Mouse (Mus musculus): ENCODE measurements at regions not wholly inside any gene's neighbourhood (a gene's known extent, or its start where the extent isn't known, plus 50 kb on each side); places are given as distances from the start of the nearest gene placed in this dataset.
"Not testable (repeated sequence)": the region's sequence is repeated elsewhere in the genome, so short reads cannot be mapped to it uniquely, and the experiment has no call there.

- Histone ChIP-seq H3K4me3 (ENCODE audit: insufficient read depth, low read depth, low read length) (no peak overlapping the region), H3K4me1 (ENCODE audit: control insufficient read depth, insufficient read depth, low read length) (no peaks in the 10 kb centered on the region), H3K36me3 (ENCODE audit: control insufficient read depth, insufficient read depth, low read length) (no peaks in the 10 kb centered on the region), H3K27ac (ENCODE audit: insufficient read depth, low read depth, low read length) (no peak overlapping the region), H3K27me3 (replicated peaks; ENCODE audit: control insufficient read depth, insufficient read depth, low read length) (no peaks in the 10 kb centered on the region)
- TF ChIP-seq CTCF (conservative IDR thresholded peaks at IDR 0.05; ENCODE audit: insufficient read depth, insufficient read length, low read depth, low read length) (no peak), POLR2A (IDR thresholded peaks at IDR 0.05; ENCODE audit: low read depth, low read length) (no peak)
- 46% methylated on average over 7 of the region's 7 CpGs for WGBS
- no peak for DNase-seq
Observed at GRCm38 (mm10) chr1:177501288-177501687, 59.1 kb downstream of the Zbtb18 start.

GRCm38 (mm10) chr1:177503946-177504345 lies 61.8 kb downstream of the Zbtb18 start:
- Histone ChIP-seq H3K27me3 (replicated peaks; ENCODE audit: control insufficient read depth, insufficient read depth, low read length) (no peaks in the 10 kb centered on the region), H3K27ac (ENCODE audit: insufficient read depth, low read depth, low read length) (no peak overlapping the region), H3K36me3 (ENCODE audit: control insufficient read depth, insufficient read depth, low read length) (no peaks in the 10 kb centered on the region), H3K4me1 (ENCODE audit: control insufficient read depth, insufficient read depth, low read length) (no peaks in the 10 kb centered on the region), H3K4me3 (ENCODE audit: insufficient read depth, low read depth, low read length) (no peak overlapping the region)
- WGBS, result 67% methylated on average over 1 of the region's 1 CpGs
- TF ChIP-seq CTCF (conservative IDR thresholded peaks at IDR 0.05; ENCODE audit: insufficient read depth, insufficient read length, low read depth, low read length) (no peak), POLR2A (IDR thresholded peaks at IDR 0.05; ENCODE audit: low read depth, low read length) (no peak)
- no peak for DNase-seq

GRCm38 (mm10) chr1:177504743-177505142 lies 62.6 kb downstream of the Zbtb18 start:
- no peak for TF ChIP-seq CTCF (conservative IDR thresholded peaks at IDR 0.05; ENCODE audit: insufficient read depth, insufficient read length, low read depth, low read length)
- no peak for TF ChIP-seq POLR2A (IDR thresholded peaks at IDR 0.05; ENCODE audit: low read depth, low read length)
- Histone ChIP-seq H3K36me3 (ENCODE audit: control insufficient read depth, insufficient read depth, low read length) (no peaks in the 10 kb centered on the region), H3K4me3 (ENCODE audit: insufficient read depth, low read depth, low read length) (no peak overlapping the region), H3K4me1 (ENCODE audit: control insufficient read depth, insufficient read depth, low read length) (no peaks in the 10 kb centered on the region), H3K27me3 (replicated peaks; ENCODE audit: control insufficient read depth, insufficient read depth, low read length) (no peaks in the 10 kb centered on the region), H3K27ac (ENCODE audit: insufficient read depth, low read depth, low read length) (no peak overlapping the region)
- peak; percentile 17 for DNase-seq
- WGBS, result 96% methylated on average over 2 of the region's 2 CpGs

- not testable (repeated sequence) for H3K27ac ChIP-seq (ENCODE audit: insufficient read depth, low read depth, low read length); H3K36me3 ChIP-seq (ENCODE audit: control insufficient read depth, insufficient read depth, low read length); H3K27me3 ChIP-seq (replicated peaks; ENCODE audit: control insufficient read depth, insufficient read depth, low read length); H3K4me3 ChIP-seq (ENCODE audit: insufficient read depth, low read depth, low read length); DNase-seq; H3K4me1 ChIP-seq (ENCODE audit: control insufficient read depth, insufficient read depth, low read length)
- 91% methylated on average over 4 of the region's 4 CpGs for WGBS
Observed at GRCm38 (mm10) chr1:177507398-177507797, 65.2 kb downstream of the Zbtb18 start.

GRCm38 (mm10) chr1:177509786-177510185 lies 67.6 kb downstream of the Zbtb18 start:
- Histone ChIP-seq H3K36me3 (ENCODE audit: control insufficient read depth, insufficient read depth, low read length) (no peaks in the 10 kb centered on the region), H3K27me3 (replicated peaks; ENCODE audit: control insufficient read depth, insufficient read depth, low read length) (no peaks in the 10 kb centered on the region), H3K4me1 (ENCODE audit: control insufficient read depth, insufficient read depth, low read length) (no peaks in the 10 kb centered on the region), H3K4me3 (ENCODE audit: insufficient read depth, low read depth, low read length) (no peak overlapping the region), H3K27ac (ENCODE audit: insufficient read depth, low read depth, low read length) (no peak overlapping the region)
- TF ChIP-seq CTCF (conservative IDR thresholded peaks at IDR 0.05; ENCODE audit: insufficient read depth, insufficient read length, low read depth, low read length) (no peak), POLR2A (IDR thresholded peaks at IDR 0.05; ENCODE audit: low read depth, low read length) (no peak)
- WGBS, result 86% methylated on average over 10 of the region's 10 CpGs
- no peak for DNase-seq

- H3K4me1 ChIP-seq (ENCODE audit: control insufficient read depth, insufficient read depth, low read length), result no peaks in the 10 kb centered on the region
- H3K27ac ChIP-seq (ENCODE audit: insufficient read depth, low read depth, low read length), result no peak overlapping the region
- WGBS, result 77% methylated on average over 2 of the region's 2 CpGs
- H3K4me3 ChIP-seq (ENCODE audit: insufficient read depth, low read depth, low read length), result no peak overlapping the region
- TF ChIP-seq POLR2A (IDR thresholded peaks at IDR 0.05; ENCODE audit: low read depth, low read length), result no peak
- TF ChIP-seq CTCF (conservative IDR thresholded peaks at IDR 0.05; ENCODE audit: insufficient read depth, insufficient read length, low read depth, low read length), result no peak
- no peaks in the 10 kb centered on the region for H3K36me3 ChIP-seq (ENCODE audit: control insufficient read depth, insufficient read depth, low read length)
- DNase-seq, result no peak
- H3K27me3 ChIP-seq (replicated peaks; ENCODE audit: control insufficient read depth, insufficient read depth, low read length), result no peaks in the 10 kb centered on the region
Observed at GRCm38 (mm10) chr1:177512116-177512515, 70.0 kb downstream of the Zbtb18 start.

- Histone ChIP-seq H3K4me3 (ENCODE audit: insufficient read depth, low read depth, low read length) (no peak overlapping the region), H3K36me3 (ENCODE audit: control insufficient read depth, insufficient read depth, low read length) (no peaks in the 10 kb centered on the region), H3K27ac (ENCODE audit: insufficient read depth, low read depth, low read length) (no peak overlapping the region), H3K27me3 (replicated peaks; ENCODE audit: control insufficient read depth, insufficient read depth, low read length) (no peaks in the 10 kb centered on the region), H3K4me1 (ENCODE audit: control insufficient read depth, insufficient read depth, low read length) (no peaks in the 10 kb centered on the region)
- TF ChIP-seq POLR2A (IDR thresholded peaks at IDR 0.05; ENCODE audit: low read depth, low read length) (no peak), CTCF (conservative IDR thresholded peaks at IDR 0.05; ENCODE audit: insufficient read depth, insufficient read length, low read depth, low read length) (no peak)
- no peak for DNase-seq
- WGBS, result 43% methylated on average over 18 of the region's 18 CpGs
Observed at GRCm38 (mm10) chr1:177517934-177518610, 75.9 kb downstream of the Zbtb18 start.
